Mouse (Mus musculus): ENCODE measurements around the gene Tesmin.

The Tesmin gene

DNA sequence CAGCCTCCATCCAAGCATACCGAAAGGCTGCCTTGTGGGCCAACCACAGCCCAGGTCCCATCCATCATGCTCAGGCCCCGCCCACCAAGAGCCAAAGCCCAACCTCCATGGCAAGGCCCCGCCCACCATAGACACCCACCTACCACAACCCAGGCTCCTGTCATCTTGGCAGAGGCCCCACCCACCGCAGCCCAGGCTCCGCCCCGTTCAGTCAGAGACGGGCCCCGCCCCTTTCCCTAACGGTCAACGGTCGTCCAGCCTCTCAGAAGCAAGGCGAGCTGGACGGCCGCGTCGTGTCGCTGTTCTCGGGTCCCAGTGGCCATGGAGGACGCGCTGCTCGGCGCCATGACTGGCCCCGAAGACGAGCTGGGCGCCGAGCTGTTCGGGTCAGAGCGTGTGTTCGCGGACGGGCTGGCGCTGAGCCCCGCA lies at the start of gene Tesmin:
Gene Tesmin, plus strand, starts transcription at position 229 of the 429 bp plus-strand sequence.
- peak; percentile 94 to 96 for DNase-seq

DNA sequence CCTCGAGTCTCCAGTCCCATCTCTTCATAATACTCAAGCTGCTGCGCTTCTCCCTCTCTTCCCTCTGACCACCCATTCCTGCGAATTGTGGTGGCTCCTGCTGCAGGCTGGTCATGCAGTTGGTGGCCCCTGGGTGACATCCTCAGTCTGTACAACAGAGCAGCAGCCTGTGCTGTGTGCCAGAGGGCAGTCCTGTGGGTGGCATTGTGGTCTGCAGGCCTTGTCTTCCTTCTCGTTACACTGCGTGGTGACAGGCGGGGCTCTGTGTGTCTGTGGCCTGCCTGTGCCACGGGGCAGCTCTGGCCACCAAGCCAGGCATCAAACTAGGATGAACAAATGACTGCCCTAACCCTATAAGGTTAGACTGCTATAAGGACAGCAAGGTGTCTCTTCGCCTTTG lies 49.5 kb upstream of the Tesmin start:
- DNase-seq = no peak

DNA sequence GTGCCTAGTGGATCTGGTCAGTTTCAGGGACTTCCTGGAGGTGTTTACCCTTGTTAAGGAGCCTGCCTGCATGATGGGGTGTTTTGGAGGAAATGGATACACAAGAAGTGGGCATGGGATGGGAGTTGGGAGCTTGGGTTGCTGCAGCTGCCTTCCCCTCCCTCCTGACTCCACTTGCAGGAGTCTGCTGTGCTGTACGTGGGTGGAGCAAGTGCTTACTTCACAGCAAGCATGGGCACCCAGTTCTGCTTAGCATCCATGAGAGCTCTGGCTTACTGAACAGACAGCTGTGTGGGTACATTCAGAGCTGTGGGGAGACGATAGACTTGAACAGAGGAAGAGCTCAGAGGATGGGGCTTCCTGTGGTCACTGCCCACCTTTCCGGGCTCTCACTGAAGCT lies 47.6 kb upstream of the Tesmin start:
- no peak for DNase-seq

DNA sequence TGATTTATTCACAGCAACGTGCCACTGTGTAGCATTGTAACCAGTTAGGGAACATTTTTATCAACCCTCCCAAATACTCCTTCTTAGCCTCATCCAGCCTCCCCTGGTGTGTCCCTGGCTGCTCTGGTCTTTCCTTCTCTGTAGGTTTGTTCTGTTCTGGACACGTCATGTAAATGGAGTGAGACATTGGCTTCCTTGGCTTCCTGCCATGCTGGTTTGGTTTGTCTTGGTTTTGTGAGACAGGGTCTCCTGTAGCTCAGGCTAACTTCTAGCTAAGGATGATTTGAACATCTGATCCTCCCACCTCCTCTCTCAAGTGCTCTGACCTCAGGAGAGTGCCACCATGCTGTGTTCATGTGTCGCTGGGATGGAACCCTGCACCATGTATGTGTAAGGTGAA lies 44.7 kb upstream of the Tesmin start:
- no peak for DNase-seq

DNA sequence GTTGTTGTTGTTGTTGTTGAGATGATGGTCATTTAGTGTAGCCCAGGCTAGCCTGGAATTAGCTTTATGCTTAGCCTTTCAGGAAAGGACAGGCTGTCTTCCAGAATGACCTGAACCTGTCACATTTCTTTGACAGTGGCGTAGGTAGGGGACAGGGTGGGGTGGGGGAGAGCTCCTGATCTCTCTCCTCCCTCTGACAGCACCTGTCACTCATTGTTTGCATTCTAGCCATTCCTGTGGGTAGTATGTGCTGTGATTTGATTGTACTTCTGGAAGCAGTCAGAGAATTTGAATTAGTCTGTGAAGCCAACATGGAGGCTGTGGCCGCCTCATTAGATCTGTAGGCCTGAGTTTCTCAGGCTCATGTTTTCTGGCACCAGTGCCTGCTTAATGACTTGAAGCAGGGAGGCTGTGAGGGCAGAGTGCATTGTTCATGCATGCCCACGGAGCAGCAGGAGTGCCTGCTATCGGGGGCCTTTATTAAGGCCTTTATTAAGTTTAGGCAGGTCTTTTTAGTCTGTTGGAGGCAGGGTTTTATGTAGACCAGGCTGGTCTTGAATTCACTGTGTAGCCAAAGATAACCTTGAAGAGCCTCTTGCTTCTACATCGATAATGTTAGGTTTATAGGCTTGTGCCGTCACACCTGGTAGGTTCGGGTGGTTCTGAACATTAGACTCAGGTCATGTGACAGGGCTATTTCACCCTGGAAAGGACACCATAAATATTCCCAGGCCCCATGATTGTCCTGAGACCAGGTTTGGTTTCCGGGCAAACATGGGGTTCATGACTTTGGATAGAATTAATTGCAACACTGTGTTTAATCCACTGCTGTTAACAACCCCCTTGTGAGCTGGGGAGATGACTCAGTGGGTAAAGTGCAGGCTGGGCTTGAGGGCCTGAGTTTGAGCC lies 43.8 kb upstream of the Tesmin start:
- DNase-seq = no peak

DNA sequence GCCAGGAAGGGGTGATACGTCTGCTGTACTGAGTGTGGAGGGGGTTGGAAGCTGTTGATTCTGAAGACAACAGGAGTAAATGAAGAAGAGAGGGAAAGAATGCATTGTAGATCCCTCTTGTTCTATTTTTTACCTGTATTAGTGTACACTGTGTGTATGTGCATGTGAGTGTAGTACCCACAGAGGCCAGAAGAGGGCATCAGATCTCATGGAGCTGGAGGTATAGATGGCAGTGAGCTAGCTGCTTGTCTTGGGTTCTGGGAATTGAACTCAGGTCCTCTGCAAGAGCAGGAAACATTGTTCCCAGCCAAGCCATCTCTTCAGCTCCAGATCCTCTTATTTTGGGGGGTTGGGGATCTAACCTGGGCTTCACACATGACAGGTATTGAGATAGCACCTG lies 40.9 kb upstream of the Tesmin start:
- peak; percentile 59 to 62 for DNase-seq

DNA sequence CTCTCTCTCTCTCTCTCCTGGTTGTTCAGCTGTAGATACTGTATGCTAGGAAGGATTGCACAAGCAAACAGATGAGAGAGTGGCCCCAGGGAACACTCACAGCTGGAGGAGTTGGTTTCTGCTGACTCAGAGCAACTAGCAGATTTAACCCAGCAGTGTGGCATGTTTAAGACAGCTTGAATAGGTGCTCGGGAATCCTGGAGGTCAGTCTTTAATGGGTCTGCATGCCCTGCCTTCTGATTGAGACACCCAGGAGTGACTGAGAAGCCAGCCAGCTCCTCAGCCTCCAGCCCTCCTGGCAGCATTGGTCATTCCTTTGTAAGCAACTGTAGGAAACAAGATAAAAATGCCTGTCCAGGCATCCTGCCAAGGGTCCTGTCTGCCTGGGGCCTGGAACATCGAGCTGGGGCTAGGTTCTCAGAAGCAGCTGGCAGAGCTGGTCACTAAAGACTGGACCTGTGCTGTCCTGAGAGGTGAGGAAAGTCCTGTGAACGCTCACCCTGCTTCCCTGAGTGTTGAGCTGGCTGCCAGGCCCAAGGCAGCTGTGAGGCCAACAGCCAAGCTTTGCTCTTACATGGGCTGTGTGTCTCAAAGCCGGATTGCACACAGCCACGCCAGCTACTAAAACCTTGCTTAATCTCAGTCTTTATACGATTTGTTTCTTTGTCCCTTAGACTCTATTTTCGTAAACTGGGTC lies 35.1 kb upstream of the Tesmin start:
- no peak for DNase-seq

DNA sequence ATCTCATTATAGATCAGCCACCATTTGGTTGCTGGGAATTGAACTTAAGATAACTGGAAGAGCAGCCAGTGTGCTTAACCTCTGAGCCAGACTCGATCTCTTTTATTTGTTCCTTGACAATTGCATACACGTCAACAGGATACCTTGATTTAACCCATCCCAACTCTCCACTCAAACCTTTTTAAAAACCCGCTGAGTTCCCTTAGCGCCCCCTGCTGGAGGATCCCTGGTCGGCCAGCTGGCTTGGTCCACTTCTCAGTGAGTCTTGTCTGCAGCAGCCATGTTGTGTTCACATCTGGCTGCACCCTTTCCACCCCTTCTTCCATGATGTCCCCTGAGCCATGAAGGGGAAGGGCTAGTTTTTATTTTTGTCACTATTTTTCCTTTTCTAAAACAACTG lies 33.6 kb upstream of the Tesmin start:
- DNase-seq = peak; percentile 56 to 65

DNA sequence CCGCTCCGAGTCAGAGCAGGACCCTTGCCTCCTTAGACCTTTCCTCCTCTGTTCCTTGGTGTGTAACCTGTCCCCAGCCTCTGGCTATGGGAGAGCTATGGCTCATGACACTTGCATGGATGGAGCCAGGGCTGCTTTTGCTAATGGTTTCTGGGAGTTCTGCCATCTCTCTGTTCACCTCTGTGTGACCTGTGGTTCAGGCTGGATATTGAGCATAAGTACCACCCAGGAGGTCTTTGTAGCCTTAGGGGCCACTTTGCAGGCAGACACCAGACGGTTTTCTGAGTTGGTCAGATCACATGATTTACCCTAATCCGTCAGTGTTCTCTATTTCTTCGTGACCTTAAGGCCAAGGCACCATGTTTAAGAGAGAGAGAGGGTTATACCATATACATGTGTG lies 32.1 kb upstream of the Tesmin start:
- no peak for DNase-seq

DNA sequence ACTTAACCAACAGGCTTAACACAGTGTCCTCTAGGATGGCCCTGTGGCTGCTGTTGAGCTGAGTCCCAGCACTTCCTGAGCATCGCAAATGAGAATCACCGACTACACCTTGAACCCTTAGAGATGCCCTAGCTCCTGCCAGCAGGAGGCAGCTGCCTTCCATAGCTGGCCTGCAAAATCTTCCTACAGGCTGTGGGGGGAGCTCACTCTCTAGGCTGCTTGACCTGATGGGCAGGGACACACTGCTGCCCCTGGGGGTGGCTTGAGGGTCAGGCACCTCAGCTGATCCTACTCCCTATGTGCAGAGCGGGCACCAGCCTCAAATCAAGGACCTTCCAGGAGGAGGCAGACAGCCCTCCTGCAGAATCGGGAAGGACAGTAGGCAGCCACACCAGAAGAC lies 31.0 kb upstream of the Tesmin start:
- peak in 1 of 2 experiments; percentile 9 for DNase-seq

DNA sequence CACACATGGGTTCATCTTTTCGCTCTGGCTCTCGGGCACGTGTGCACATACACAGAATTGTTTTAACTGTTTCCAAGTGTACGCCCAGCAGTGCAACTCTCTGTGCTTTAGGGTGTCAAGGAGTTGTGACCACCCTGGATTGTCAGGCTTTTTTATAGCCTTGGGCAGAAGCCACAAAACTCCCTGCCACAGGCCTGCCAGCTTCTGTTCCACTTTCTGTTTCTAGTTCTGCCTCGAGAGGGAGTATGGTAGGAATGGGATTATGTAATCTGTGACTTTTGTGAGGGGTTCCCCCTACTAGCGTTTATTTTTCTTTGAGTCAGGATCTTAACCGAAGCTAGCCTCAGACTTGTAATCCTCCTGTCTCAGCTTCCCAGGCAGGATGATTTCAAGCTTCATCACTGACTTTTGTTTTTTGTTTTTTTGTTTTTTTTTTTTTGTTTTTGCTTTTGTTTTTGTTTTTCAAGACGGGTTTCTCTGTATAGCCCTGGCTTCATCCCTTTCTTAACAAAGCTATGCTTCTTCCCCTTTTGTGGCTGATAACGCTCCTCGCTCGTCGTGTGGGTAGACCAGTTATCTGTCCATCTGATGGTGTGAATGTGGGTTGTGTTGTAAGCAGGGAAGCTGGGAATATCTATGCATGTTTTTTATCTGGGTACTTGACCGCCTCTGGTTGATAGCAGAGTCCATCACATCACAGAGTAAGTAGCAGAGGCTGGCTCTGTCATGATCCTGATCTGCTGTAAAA lies 28.6 kb upstream of the Tesmin start:
- DNase-seq = no peak

DNA sequence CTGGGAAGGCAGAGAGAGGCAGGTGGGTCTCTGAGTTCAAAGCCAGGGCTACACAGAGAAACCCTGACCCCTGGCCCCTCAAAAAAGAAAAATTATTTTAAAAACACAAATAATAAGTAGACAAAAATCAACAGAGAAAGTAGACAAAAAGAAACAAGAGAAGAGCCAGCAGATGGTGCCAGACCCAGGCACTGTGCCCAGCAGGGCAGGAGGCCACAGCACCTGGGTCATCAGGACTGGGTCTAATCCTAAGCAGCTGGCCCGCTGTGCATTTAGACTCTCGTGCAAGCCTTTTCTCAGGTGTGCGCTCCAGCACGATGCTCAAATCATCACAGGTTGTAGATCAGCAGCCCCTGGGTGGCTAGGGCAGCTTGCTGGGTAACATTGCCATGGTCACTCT lies 25.1 kb upstream of the Tesmin start:
- no peak for DNase-seq

DNA sequence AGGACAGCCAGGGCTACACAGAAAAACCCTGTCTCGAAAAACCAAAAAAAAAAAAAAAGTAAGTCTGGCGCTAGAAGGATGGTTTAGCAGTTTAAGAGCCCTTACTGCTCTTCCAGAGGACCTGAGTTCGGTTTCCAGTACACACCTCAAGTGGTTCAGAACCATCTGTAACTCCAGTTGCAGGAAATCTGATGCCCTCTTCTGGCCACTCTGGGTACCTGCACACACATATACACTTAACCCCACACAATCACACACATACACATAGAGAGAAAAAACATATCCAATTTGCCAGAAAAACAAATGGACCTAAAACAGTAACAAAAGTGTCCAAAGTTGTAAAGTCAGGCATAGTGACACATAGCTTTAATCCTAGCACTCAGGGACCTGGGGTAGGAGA lies 23.6 kb upstream of the Tesmin start:
- DNase-seq = peak in 1 of 2 experiments; percentile 11

DNA sequence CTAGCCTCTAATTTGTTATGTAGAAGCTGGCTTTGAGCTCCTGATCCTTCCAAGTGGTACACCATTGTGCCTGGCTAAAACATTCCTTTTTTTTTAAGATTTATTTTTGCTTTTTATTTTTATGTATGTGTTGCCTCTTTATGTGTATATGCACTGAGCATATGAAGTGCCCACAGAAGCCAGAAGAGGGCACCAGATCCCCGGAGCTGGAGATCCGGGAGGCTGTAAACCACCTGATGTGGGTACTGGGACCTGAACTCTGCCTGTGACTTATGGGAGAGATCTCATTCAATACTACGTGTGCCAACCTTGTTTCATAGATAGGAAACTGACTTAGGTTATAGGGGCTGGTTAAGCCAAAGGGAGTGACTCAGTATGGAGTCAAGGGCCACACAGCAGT lies 20.4 kb upstream of the Tesmin start:
- no peak for DNase-seq

DNA sequence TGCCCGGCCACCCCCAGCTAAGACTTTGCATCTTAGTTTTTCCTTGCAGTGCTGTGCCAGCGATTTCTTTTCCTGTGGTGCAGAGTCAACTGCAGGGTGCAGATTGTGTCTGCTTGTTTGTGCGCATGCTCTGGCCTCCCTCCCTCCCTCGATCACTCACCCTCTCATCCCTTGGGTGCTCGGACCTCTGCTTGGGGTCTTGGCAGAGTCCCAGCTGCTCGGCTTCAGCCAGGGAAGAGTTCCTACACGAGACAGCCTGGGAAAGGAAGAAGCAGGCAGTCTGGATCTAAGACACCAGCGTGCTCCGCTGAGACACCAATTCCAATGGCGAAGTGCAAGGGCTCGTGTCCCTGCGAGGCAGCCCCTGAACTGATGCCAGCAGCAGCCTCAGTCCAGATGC lies 15.3 kb upstream of the Tesmin start:
- no peak for DNase-seq

DNA sequence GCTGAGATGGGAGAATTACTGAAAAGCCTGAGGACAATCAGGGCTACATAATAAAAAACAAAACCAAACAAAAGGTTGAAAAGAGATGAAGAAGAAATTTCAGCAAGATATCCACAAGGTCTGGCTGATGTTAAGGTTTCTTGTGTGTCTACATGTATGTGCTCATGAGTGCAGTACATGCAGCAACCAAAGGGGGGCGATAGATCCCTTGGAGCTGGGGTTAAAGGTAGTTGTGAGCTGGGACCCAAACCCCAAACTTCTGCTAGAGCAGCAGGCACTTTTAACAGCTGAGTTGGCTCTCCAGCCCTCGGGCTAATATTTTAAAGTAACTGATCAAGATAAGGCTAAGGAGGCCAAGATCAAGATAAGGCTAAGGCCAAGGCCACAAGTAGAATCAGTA lies 14.6 kb upstream of the Tesmin start:
- DNase-seq = peak; percentile 47 to 48

DNA sequence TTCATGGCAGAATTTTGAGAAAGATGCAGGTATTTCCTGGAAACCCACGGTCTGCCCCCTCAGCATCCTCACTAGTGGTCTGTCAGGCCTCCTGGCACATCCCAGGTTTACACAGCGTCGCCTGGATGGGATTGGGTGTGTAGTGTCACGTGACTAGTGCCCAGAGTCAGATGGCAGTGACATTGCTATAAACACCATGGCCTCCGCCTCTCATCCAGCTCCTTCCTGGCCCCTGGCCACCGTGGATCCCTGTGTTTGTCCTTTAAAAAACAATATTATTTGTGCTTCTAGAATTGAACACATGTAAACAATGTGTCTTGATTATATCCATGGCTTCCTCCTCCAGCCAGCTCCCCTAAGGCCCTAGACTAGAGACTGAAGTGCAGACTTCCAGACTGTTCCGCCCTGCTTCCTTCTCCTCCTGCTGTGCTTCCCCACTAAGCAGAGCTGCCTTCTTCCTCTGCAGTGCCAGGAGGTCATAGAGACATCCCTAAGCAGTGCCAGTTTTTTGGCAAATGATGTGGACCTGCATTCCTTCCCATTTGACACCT lies 12.6 kb upstream of the Tesmin start:
- no peak for DNase-seq

DNA sequence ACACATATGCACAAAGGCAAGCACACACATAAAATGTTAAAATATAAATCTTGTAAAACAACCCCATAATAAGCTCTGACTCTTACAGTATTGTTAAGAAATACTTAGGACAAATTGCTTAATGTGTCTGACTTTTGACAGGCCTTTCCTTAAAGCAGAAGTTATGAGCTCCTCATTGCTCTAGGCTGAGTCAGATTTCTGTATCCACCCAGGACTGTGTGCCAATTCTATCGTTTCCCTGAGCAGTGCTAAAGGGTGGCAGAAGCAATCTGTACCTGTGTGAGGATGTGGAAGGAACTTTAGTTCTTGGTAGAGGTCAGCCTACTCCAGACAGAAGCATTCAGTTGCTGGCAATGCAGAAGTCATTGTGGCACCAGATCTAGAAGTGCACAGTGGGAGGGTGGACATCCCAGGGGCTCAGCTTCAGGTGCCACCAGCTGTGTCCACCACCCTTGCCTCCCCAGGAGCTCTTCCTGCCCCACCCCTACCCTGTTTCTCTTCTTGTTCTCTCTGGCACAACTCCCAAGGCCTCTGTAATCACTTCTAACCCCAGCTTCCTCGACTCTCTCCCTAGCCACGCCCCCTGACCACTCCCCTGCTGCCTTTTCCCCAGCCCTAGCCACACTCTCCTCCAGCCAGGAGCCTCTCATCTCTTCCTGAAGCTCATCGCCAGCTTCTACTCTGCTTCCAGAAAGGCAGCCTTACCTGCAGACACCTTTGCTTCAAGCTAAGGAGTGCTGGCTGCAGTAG lies 11.5 kb upstream of the Tesmin start:
- no peak for DNase-seq

DNA sequence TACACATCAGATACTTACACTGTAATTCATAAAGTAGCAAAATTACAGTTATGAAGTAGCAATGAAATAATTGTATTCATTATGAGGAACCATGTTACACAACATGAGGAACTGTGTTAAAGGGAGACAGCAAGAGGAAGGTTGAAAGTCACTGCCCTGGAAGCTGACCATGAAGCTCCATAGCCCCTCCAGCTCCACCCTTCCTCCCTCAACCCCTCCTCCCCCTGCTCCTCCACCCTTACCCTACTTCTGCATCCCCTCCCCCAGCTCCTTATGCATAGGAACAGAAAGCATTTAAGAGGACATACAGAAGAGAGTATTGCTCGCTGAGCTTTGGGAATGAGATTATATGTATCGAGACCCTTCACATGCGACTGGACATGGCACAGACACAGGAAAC lies 10.0 kb upstream of the Tesmin start:
- DNase-seq = no peak

DNA sequence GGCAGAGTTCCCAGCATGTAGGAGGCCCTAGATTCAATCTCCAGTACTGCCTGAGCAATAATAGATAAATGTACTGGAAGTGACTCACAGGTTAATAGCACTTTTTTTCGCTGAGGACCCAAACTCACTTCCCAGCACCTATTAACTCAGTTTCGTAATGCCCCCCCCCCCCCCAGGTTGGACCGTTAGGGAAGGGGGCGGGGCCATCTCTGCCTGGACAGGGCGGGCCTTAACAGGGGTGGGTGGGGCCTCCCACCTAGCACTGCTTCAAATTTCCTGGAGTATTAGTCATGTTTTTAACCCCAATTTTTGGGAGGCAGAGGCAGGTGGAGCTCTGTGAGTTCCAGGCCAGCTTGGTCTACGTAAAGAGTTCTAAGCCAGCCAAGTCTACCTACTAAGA lies 596 bp upstream of the Tesmin start:
- DNase-seq = no peak

DNA sequence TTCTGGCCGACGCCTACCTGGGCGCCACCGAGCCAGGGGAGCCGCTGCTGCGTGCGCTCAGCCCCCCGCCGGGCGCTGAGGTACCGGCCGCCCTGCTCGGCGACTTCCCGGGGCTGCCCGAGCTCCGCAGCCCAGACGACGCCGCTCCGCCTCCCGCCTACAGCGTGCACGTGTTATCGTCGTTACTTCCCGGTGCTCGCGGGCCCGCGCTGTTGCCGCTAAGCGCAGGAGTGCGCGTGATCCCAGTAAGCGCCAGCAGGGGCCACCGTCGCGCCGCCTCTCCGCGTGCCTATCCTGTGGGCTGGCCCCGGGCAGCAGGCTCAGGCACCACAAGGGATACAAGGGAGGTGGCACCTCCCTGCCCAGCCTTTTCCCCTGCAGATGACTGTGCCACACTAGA lies 432 bp downstream of the Tesmin start:
- DNase-seq = peak; percentile 90 to 91

DNA sequence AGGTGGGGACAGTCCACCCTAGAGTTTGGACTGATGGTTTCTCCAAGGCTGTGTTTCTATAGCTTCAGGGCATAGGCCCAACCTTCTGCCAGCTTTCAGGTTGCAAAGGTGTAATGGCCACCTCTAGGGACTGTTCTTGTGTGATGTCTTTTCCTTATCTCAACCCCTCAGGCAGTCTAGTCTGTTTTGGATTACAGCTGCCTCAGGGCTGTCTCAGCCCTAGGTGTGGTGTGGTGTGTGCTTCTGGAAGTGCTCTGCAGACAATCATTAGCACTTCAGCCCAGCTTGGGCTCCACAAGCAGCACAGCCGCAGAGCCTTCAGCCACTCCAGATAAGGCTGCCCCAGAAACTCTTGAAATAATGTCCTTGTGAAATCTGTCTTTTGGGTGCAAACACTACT lies 3.7 kb downstream of the Tesmin start:
- no peak for DNase-seq

DNA sequence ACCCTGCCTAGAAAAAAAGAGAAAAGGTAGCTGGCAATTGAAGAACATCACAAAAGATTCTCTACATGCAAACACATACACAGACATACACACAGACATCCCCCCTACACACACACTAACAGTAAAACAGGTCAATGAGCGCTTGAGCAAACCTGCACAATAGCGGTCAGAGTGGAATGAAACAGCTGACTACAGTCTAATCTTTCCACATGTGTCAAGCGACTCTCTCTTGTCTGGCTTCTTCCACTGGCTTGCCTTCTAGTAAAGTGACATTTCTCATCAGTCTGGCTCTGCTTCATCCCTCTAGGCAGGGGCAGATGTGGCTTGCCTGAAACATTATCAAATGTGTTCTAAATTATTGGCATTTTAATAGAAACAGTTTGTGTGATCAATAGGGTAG lies 5.6 kb downstream of the Tesmin start:
- DNase-seq = no peak
